Mouse (Mus musculus) myocyte (in vitro differentiated cells): Measurements from ENCODE around the gene Itm2c.

ENCODE experiments used
- MYOG ChIP-seq, 3 experiments: IDR thresholded peaks; one replicate each; pipeline ENCODE4 v1.6.1; 2011; ENCODE audit warnings: control low read depth in 2 of 3, low read depth in 2 of 3, mild to moderate bottlenecking in 2 of 3; ENCODE audit not compliant: insufficient read length in 2 of 3, control insufficient read depth in 1 of 3, insufficient read depth in 1 of 3
- POLR2A ChIP-seq: IDR thresholded peaks from one replicate; pipeline ENCODE4 v1.6.1; 2011; ENCODE audit warnings: low read depth, mild to moderate bottlenecking, control low read depth, moderate library complexity; ENCODE audit not compliant: insufficient read length
- POLR2AphosphoS2 ChIP-seq: IDR thresholded peaks from one replicate; pipeline ENCODE4 v1.6.1; 2011; ENCODE audit warnings: low read depth, control low read depth; ENCODE audit not compliant: insufficient read length
- TCF12 ChIP-seq: IDR thresholded peaks from one replicate; pipeline ENCODE4 v1.6.1; 2011; ENCODE audit warnings: mild to moderate bottlenecking, control low read depth; ENCODE audit not compliant: poor library complexity, insufficient read depth, severe bottlenecking

- no peak for TF ChIP-seq POLR2A
- no peak for TF ChIP-seq MYOG (IDR thresholded peaks at IDR 0.05; ENCODE audit: control insufficient read depth in 1 of 3, insufficient read depth in 1 of 3, insufficient read length in 2 of 3, low read depth in 2 of 3)
- no peak for TF ChIP-seq TCF12
- no peak for TF ChIP-seq POLR2AphosphoS2
Observed at GRCm38 (mm10) chr1:85957942-85958619, 64.0 kb downstream of the Itm2c start.
